Mouse (Mus musculus) fat pad, adult 2 months (tissue): ENCODE data around the gene Mcm3.
"Not testable (repeated sequence)": the region's sequence is repeated elsewhere in the genome, so short reads cannot be mapped to it uniquely, and the experiment has no call there.

Source experiments
- DNase-seq: peaks from one replicate; pipeline ENCODE4 v3.0.0-alpha.2; 2011; ENCODE audit warnings: low read depth, low spot score; ENCODE audit errors: extremely low read depth

Mcm3 gene

GRCm38 (mm10) chr1:20804526-20804925, 15.6 kb downstream of the Mcm3 start:
- no peak for DNase-seq

GRCm38 (mm10) chr1:20801682-20802390, 18.3 kb downstream of the Mcm3 start:
- DNase-seq: no peak

- no peak for DNase-seq
Observed at GRCm38 (mm10) chr1:20801275-20801674, 18.8 kb downstream of the Mcm3 start.

GRCm38 (mm10) chr1:20795178-20795577, 24.9 kb downstream of the Mcm3 start:
- no peak for DNase-seq

- no peak for DNase-seq
Observed at GRCm38 (mm10) chr1:20794760-20795159, 25.4 kb downstream of the Mcm3 start.

GRCm38 (mm10) chr1:20791414-20791813, 28.7 kb downstream of the Mcm3 start:
- no peak for DNase-seq

- not testable (repeated sequence) for DNase-seq
Observed at GRCm38 (mm10) chr1:20790517-20790916, 29.6 kb downstream of the Mcm3 start, which contains the start of gene Il17f. TSS of gene Il17f (minus strand) at chr1:20790617.

GRCm38 (mm10) chr1:20788419-20788818, 31.7 kb downstream of the Mcm3 start:
- DNase-seq: no peak

GRCm38 (mm10) chr1:20787046-20787445, 33.1 kb downstream of the Mcm3 start:
- DNase-seq: no peak

GRCm38 (mm10) chr1:20778366-20778765, 41.7 kb downstream of the Mcm3 start:
- no peak for DNase-seq

GRCm38 (mm10) chr1:20774026-20774730, 45.9 kb downstream of the Mcm3 start:
- DNase-seq: not testable (repeated sequence)

- no peak for DNase-seq
Observed at GRCm38 (mm10) chr1:20766526-20766925, 53.6 kb downstream of the Mcm3 start.

GRCm38 (mm10) chr1:20761411-20761810, 58.7 kb downstream of the Mcm3 start:
- DNase-seq: no peak

GRCm38 (mm10) chr1:20760331-20760730, 59.8 kb downstream of the Mcm3 start:
- no peak for DNase-seq

GRCm38 (mm10) chr1:20759799-20760198, 60.3 kb downstream of the Mcm3 start:
- DNase-seq: no peak

GRCm38 (mm10) chr1:20757586-20757985, 62.5 kb downstream of the Mcm3 start:
- DNase-seq: no peak

- DNase-seq: no peak
Observed at GRCm38 (mm10) chr1:20754439-20754838, 65.7 kb downstream of the Mcm3 start.
